Mouse (Mus musculus) small intestine, adult 10 weeks (tissue): ENCODE results near the gene Clic4. TPM values are rescaled to one million over a fixed set of nuclear protein-coding genes. Genes with fewer than 3 reads are reported as not detected.

Source experiments
- polyA plus RNA-seq: library from polyadenylated mRNA; stranded (reverse); fragments of 350-450 nt; fragmentation: Illumina TruSeq; extraction: RNeasy Lipid Tissue Mini Kit (QIAGEN cat#74804); gene quantifications from one replicate; pipeline ENCODE4 v1.2.3, GENCODE M21; 2014; ENCODE audit warnings: low replicate concordance

The Clic4 gene
- polyA plus RNA-seq, result 50.2 TPM

DNA sequence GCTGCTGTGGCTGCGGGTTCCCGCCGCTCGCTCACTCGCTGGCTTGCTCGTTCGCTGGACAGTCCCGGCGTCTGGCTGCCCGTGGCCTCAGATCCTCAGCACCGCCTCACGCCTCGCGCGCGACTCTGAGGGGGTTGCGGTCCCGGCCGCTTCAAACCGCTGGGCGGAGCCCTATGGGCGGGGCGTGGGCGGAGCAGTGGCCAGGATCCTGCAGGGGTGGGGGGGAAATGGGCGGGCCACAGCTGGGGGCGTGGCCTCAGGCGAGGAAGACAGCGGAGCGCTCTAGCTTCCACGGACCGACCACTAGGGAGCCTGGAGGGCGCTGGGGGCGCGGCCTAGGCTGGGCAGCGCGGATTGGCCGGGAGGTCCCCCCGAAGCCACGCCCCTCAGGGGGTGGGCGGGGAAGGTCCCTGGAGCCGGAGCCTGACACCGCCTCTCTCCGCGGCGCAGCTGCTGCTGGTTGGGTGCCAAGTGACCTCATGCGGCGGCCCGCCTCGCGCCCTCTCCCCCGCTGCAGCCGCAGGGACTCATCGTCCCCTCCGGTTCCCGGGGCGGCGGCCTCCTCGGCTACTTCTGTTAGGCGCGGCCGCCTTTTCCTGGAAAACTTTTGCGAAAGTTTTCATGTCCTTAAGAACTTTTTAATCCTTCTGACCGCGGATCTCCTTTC is at the start of gene Clic4:
TSS of gene Clic4 (minus strand) at position 175 of the 667 bp plus-strand sequence.

Other genes with a start within 250 kb of the Clic4 start
- gene Runx3, start 152.2 kb downstream of the Clic4 start, polyA plus RNA-seq, result 0.82 TPM
- gene Srrm1, start 80.5 kb upstream of the Clic4 start, polyA plus RNA-seq, result 216 TPM
- gene Ncmap, start 125.4 kb upstream of the Clic4 start, polyA plus RNA-seq, result not detected
- gene Rcan3, start 161.0 kb upstream of the Clic4 start, polyA plus RNA-seq, result 3.9 TPM
- not detected for gene Stpg1, start 222.0 kb upstream of the Clic4 start, polyA plus RNA-seq
- gene Nipal3, start 222.2 kb upstream of the Clic4 start, polyA plus RNA-seq, result 2.9 TPM